Mouse (Mus musculus): ENCODE results near the gene Olfr1511.
"Not testable (repeated sequence)": the region's sequence is repeated elsewhere in the genome, so short reads cannot be mapped to it uniquely, and the experiment has no call there.

Olfr1511 gene

GRCm38 (mm10) chr14:52397279-52397678, at the start of gene Olfr1511:
Gene Olfr1511 (minus strand): TSS chr14:52397379.
- DNase-seq (ENCODE audit: low read depth in 1 of 2, low spot score in 2 of 2) = no peak

GRCm38 (mm10) chr14:52442690-52443089, 45.5 kb upstream of the Olfr1511 start, which contains the start of gene Olfr1509:
Gene Olfr1509 (plus strand): TSS chr14:52442990.
- DNase-seq (ENCODE audit: low read depth in 1 of 2, low spot score in 2 of 2) = no peak

GRCm38 (mm10) chr14:52427686-52428085, 30.5 kb upstream of the Olfr1511 start:
- DNase-seq (ENCODE audit: low read depth in 1 of 2, low spot score in 2 of 2) = no peak

- no peak for DNase-seq (ENCODE audit: low read depth in 1 of 2, low spot score in 2 of 2)
Observed at GRCm38 (mm10) chr14:52414273-52414672, 17.1 kb upstream of the Olfr1511 start, which contains the start of gene Olfr1510. Gene Olfr1510 (minus strand): TSS chr14:52414373.

- DNase-seq (ENCODE audit: low read depth in 1 of 2, low spot score in 2 of 2) = not testable (repeated sequence)
Observed at GRCm38 (mm10) chr14:52410142-52410919, 13.2 kb upstream of the Olfr1511 start.

GRCm38 (mm10) chr14:52390084-52390848, 6.9 kb downstream of the Olfr1511 start:
- not testable (repeated sequence) for DNase-seq (ENCODE audit: low read depth in 1 of 2, low spot score in 2 of 2)

GRCm38 (mm10) chr14:52379068-52379467, 18.1 kb downstream of the Olfr1511 start, which contains the start of gene Olfr1512:
Gene Olfr1512 (minus strand): TSS chr14:52379168.
- no peak for DNase-seq (ENCODE audit: low read depth in 1 of 2, low spot score in 2 of 2)

GRCm38 (mm10) chr14:52368741-52369140, 28.4 kb downstream of the Olfr1511 start:
- no peak for DNase-seq (ENCODE audit: low read depth in 1 of 2, low spot score in 2 of 2)

- DNase-seq (ENCODE audit: low read depth in 1 of 2, low spot score in 2 of 2) = no peak
Observed at GRCm38 (mm10) chr14:52356308-52356707, 40.9 kb downstream of the Olfr1511 start, which contains the start of gene Olfr1513. Gene Olfr1513 (minus strand): TSS chr14:52356408.

All from monocyte, adult 2 months (primary cell).